Mouse (Mus musculus) hindbrain, embryonic 16.5 days (tissue): ENCODE measurements at regions not wholly inside any gene's neighbourhood (a gene's known extent, or its start where the extent isn't known, plus 50 kb on each side); places are given as distances from the start of the nearest gene placed in this dataset.

Experiments used
- ATAC-seq: fragments of 200-750 bp; cut with Nextera tagmentation; 2 replicates; pipeline ENCODE4 v1.8.0; 2017; ENCODE audit warnings: moderate TSS enrichment, moderate library complexity
- H3K27ac ChIP-seq: fragments of 300-500 bp; sonication (generic); 2 replicates; pipeline ENCODE4 v1.5.1; 2014; ENCODE audit warnings: low read depth, mild to moderate bottlenecking, control low read depth, low read length, moderate library complexity
- H3K27me3 ChIP-seq: fragments of 300-500 bp; sonication (generic); replicated peaks from 2 replicates; pipeline ENCODE4 v1.6.1; 2014; ENCODE audit warnings: low read length; ENCODE audit not compliant: control insufficient read depth, insufficient read depth
- H3K36me3 ChIP-seq: fragments of 300-500 bp; sonication (generic); 2 replicates; pipeline ENCODE4 v1.6.1; 2014; ENCODE audit warnings: mild to moderate bottlenecking, low read length, moderate library complexity, mixed read lengths; ENCODE audit not compliant: control insufficient read depth, insufficient read depth
- H3K4me1 ChIP-seq: fragments of 300-500 bp; sonication (generic); 2 replicates; pipeline ENCODE4 v1.6.1; 2014; ENCODE audit warnings: low read depth, low read length; ENCODE audit not compliant: control insufficient read depth, insufficient read depth
- H3K4me2 ChIP-seq: fragments of 300-500 bp; sonication (generic); 2 replicates; pipeline ENCODE4 v1.6.1; 2014; ENCODE audit warnings: mild to moderate bottlenecking, low read length, control low read depth, moderate library complexity
- H3K4me3 ChIP-seq: fragments of 300-500 bp; sonication (generic); 2 replicates; pipeline ENCODE4 v1.5.1; 2014; ENCODE audit warnings: mild to moderate bottlenecking, low read length, control low read depth, moderate library complexity
- H3K9ac ChIP-seq: fragments of 300-500 bp; sonication (generic); 2 replicates; pipeline ENCODE4 v1.6.1; 2014; ENCODE audit warnings: low read depth, mild to moderate bottlenecking, control low read depth, low read length, moderate library complexity
- H3K9me3 ChIP-seq: fragments of 300-500 bp; sonication (generic); 2 replicates; pipeline ENCODE4 v1.6.1; 2014; ENCODE audit warnings: mild to moderate bottlenecking, low read length, moderate library complexity; ENCODE audit not compliant: control insufficient read depth
- WGBS: fragments of 180-500 bp; shearing (Covaris S2); extraction: QIAGEN DNeasy Blood & Tissue Kit; methylation state at CpG from one replicate; pipeline ENCODE4 v1.1.7; 2014; 5-methylcytosine and 5-hydroxymethylcytosine counted together

DNA sequence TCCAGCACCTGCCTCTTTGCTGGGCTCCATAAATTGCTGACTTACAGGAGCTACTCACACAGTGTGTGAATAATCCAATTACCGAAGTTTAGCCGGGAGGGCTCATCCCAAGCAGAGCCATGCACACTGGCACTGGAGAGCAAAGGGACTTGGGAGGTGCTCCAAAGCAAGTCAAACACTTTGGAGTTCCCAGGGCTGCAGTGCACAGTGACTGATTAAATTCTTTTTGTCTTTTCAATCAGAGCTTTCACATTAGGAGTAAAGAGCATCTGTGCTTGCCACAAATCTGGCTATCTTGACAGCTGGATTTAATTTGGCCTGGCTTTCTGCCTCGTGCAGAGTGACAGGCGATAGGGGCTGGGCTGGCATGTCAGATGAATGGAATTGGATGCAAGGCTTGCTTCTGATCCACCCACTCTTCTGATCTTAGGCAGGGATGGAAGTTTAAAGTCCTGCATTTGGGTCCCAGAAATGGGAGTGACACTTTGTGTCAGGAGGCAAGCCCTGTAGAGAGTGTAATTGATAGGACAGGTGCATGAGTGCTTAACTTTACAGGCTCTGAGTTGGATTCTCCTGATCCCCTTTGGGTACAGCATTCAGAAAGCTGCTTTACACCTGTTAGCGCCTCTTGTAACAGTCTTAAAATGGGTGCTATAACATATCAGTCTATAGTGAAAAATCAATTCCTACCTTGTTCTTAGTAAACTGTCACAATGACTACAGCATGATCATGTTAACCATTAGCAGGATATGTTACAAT, 1239.3 kb upstream of the Sel1l start:
- 48% methylated on average over 5 of the region's 5 CpGs for WGBS
- H3K9me3 ChIP-seq = no peaks in the 10 kb centered on the region

GRCm38 (mm10) chr12:93063864-93064263, 1214.9 kb upstream of the Sel1l start:
- H3K4me1 ChIP-seq = no peaks in the 10 kb centered on the region
- no peak overlapping the region for H3K27ac ChIP-seq

More for the DNA sequence above, 1239.3 kb upstream of the Sel1l start:
- ATAC-seq = peak; percentile 81
- Histone ChIP-seq H3K4me2 (no peak overlapping the region), H3K4me3 (no peak overlapping the region), H3K27me3 (no peaks in the 10 kb centered on the region), H3K9ac (no peak overlapping the region), H3K4me1 (no peaks in the 10 kb centered on the region), H3K27ac (no peak overlapping the region), H3K36me3 (no peaks in the 10 kb centered on the region)

GRCm38 (mm10) chr12:93019633-93020032, 1170.7 kb upstream of the Sel1l start:
- ATAC-seq = no peak
- Histone ChIP-seq H3K4me3 (no peak overlapping the region), H3K4me1 (no peaks in the 10 kb centered on the region), H3K36me3 (no peaks in the 10 kb centered on the region), H3K9ac (no peak overlapping the region), H3K4me2 (no peak overlapping the region), H3K27me3 (no peaks in the 10 kb centered on the region), H3K9me3 (no peaks in the 10 kb centered on the region), H3K27ac (no peak overlapping the region)

More at GRCm38 (mm10) chr12:93063864-93064263, 1214.9 kb upstream of the Sel1l start:
- H3K36me3 ChIP-seq = no peaks in the 10 kb centered on the region
- H3K4me3 ChIP-seq = no peak overlapping the region
- no peak for ATAC-seq
- no peaks in the 10 kb centered on the region for H3K27me3 ChIP-seq
- no peaks in the 10 kb centered on the region for H3K9me3 ChIP-seq
- H3K4me2 ChIP-seq = no peak overlapping the region
- WGBS = 97% methylated on average over 1 of the region's 1 CpGs
- H3K9ac ChIP-seq = no peak overlapping the region

GRCm38 (mm10) chr12:93011583-93011982, 1162.6 kb upstream of the Sel1l start:
- Histone ChIP-seq H3K36me3 (no peaks in the 10 kb centered on the region), H3K4me3 (no peak overlapping the region), H3K4me2 (no peak overlapping the region), H3K9me3 (no peaks in the 10 kb centered on the region), H3K9ac (no peak overlapping the region), H3K27ac (no peak overlapping the region), H3K4me1 (no peaks in the 10 kb centered on the region), H3K27me3 (no peaks in the 10 kb centered on the region)
- no peak for ATAC-seq

DNA sequence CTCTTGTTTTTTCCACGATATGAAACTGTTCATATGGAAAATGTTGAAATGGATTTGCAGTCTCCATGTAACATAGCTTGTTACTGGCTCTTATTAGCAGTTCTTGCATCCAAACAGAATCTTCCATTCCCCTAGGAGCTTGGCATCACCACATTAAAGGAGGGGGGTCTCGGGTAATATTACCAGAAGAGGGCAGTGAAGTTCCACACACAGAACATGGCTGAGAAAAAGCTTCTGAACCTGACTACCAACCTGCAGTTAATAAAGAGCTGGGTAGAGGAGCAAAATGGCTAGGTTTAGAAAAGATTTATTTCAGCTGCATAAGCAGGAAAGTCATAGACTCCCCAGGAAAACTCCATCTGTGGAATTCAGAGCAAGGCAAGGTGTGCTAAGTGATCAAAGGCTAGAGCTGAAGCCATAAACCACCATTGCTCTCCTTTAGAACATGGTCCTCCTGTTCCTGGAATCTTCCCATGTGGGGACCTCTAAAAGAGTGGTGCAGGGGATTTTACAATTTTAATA, 1157.9 kb upstream of the Sel1l start:
- H3K27me3 ChIP-seq = no peaks in the 10 kb centered on the region
- no peak overlapping the region for H3K4me2 ChIP-seq
- ATAC-seq = no peak
- H3K9me3 ChIP-seq = no peaks in the 10 kb centered on the region
- H3K4me1 ChIP-seq = no peaks in the 10 kb centered on the region
- WGBS = 60% methylated on average over 2 of the region's 2 CpGs
- H3K27ac ChIP-seq = no peak overlapping the region
- no peaks in the 10 kb centered on the region for H3K36me3 ChIP-seq
- no peak overlapping the region for H3K4me3 ChIP-seq
- no peak overlapping the region for H3K9ac ChIP-seq

GRCm38 (mm10) chr12:93003125-93003524, 1154.2 kb upstream of the Sel1l start:
- Histone ChIP-seq H3K9me3 (no peaks in the 10 kb centered on the region), H3K27me3 (no peaks in the 10 kb centered on the region), H3K4me1 (no peaks in the 10 kb centered on the region), H3K4me2 (no peak overlapping the region), H3K27ac (no peak overlapping the region), H3K36me3 (no peaks in the 10 kb centered on the region), H3K9ac (no peak overlapping the region), H3K4me3 (no peak overlapping the region)
- ATAC-seq = no peak
- WGBS = 89% methylated on average over 4 of the region's 4 CpGs

GRCm38 (mm10) chr12:92975698-92976097, 1126.7 kb upstream of the Sel1l start:
- H3K4me1 ChIP-seq = no peaks in the 10 kb centered on the region
- ATAC-seq = no peak

GRCm38 (mm10) chr12:92944352-92944751, 1095.4 kb upstream of the Sel1l start:
- Histone ChIP-seq H3K4me1 (no peaks in the 10 kb centered on the region), H3K27ac (no peak overlapping the region), H3K4me2 (no peak overlapping the region), H3K9me3 (no peaks in the 10 kb centered on the region), H3K36me3 (no peaks in the 10 kb centered on the region), H3K9ac (no peak overlapping the region), H3K27me3 (no peaks in the 10 kb centered on the region), H3K4me3 (no peak overlapping the region)
- no peak for ATAC-seq
- WGBS = 92% methylated on average over 3 of the region's 3 CpGs

More at GRCm38 (mm10) chr12:92975698-92976097, 1126.7 kb upstream of the Sel1l start:
- Histone ChIP-seq H3K27ac (no peak overlapping the region), H3K9me3 (no peaks in the 10 kb centered on the region), H3K9ac (no peak overlapping the region), H3K4me3 (no peak overlapping the region), H3K36me3 (no peaks in the 10 kb centered on the region), H3K4me2 (no peak overlapping the region), H3K27me3 (no peaks in the 10 kb centered on the region)
- 62% methylated on average over 3 of the region's 3 CpGs for WGBS

DNA sequence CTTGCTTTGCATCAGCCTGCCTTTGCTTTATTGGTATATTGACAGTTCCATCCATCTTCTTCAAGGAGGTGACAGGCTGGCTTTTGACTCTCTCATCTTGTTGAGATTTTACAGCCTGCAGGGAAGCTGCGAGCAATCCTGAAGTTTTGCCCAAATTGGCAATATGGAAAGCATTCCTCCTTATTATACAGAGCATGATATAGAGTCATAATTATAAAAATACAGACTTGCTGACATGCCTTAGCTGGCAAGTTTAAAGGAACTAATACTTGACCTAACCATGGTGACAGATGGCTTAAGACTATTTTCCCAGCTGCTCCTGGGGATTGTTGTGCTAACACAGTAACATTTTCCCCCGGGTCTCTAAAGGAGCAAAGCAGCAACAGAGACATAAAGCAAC, 1078.6 kb upstream of the Sel1l start:
- no peaks in the 10 kb centered on the region for H3K9me3 ChIP-seq
- H3K4me3 ChIP-seq = no peak overlapping the region
- no peak overlapping the region for H3K9ac ChIP-seq
- H3K27ac ChIP-seq = no peak overlapping the region
- ATAC-seq = no peak
- no peak overlapping the region for H3K4me2 ChIP-seq
- H3K4me1 ChIP-seq = no peaks in the 10 kb centered on the region
- no peaks in the 10 kb centered on the region for H3K36me3 ChIP-seq
- no peaks in the 10 kb centered on the region for H3K27me3 ChIP-seq
- 42% methylated on average over 2 of the region's 2 CpGs for WGBS
